Mouse (Mus musculus) CH12F3 (cell line): ENCODE measurements around the gene Wnk1.
"Not testable (repeated sequence)": the region's sequence is repeated elsewhere in the genome, so short reads cannot be mapped to it uniquely, and the experiment has no call there.

Source experiments
- in situ Hi-C: fragments of 300-500 bp; cut with MboI; formaldehyde crosslinking; loops from 2 replicates; pipeline ENCODE4 v1.14.3; 2020; ENCODE audit warnings: low sequenced_read_pairs

Wnk1 gene

GRCm38 (mm10) chr6:120038366-120039255, at the start of gene Wnk1:
Gene Wnk1 (minus strand): TSS chr6:120038672.
- in situ Hi-C loops, result loop anchor here (25.0 kb wide), 1 partner anchor 149 kb away; no protein-coding TSS in a partner anchor

GRCm38 (mm10) chr6:120087041-120087440, 48.6 kb upstream of the Wnk1 start:
- in situ Hi-C loops, result not testable (repeated sequence)

GRCm38 (mm10) chr6:120085832-120086231, 47.4 kb upstream of the Wnk1 start:
- in situ Hi-C loops, result no loop called here

- in situ Hi-C loops, result no loop called here
Measured at GRCm38 (mm10) chr6:120084983-120085382, 46.5 kb upstream of the Wnk1 start.

- in situ Hi-C loops, result no loop called here
Measured at GRCm38 (mm10) chr6:120083442-120083841, 45.0 kb upstream of the Wnk1 start.

GRCm38 (mm10) chr6:120082951-120083411, 44.5 kb upstream of the Wnk1 start:
- in situ Hi-C loops, result no loop called here

GRCm38 (mm10) chr6:120082251-120082950, 43.9 kb upstream of the Wnk1 start:
- in situ Hi-C loops, result no loop called here

GRCm38 (mm10) chr6:120081516-120081915, 43.0 kb upstream of the Wnk1 start:
- in situ Hi-C loops, result no loop called here

- in situ Hi-C loops, result no loop called here
Measured at GRCm38 (mm10) chr6:120079547-120079946, 41.1 kb upstream of the Wnk1 start.

GRCm38 (mm10) chr6:120076619-120077450, 38.4 kb upstream of the Wnk1 start:
- in situ Hi-C loops, result no loop called here

GRCm38 (mm10) chr6:120072630-120073029, 34.2 kb upstream of the Wnk1 start:
- in situ Hi-C loops, result no loop called here

GRCm38 (mm10) chr6:120069546-120069945, 31.1 kb upstream of the Wnk1 start:
- in situ Hi-C loops, result no loop called here

- in situ Hi-C loops, result no loop called here
Measured at GRCm38 (mm10) chr6:120065552-120066177, 27.2 kb upstream of the Wnk1 start.

GRCm38 (mm10) chr6:120064627-120065026, 26.2 kb upstream of the Wnk1 start:
- in situ Hi-C loops, result no loop called here

GRCm38 (mm10) chr6:120062934-120063333, 24.5 kb upstream of the Wnk1 start:
- in situ Hi-C loops, result no loop called here

- in situ Hi-C loops, result no loop called here
Measured at GRCm38 (mm10) chr6:120055666-120056540, 17.4 kb upstream of the Wnk1 start.

GRCm38 (mm10) chr6:120054412-120054811, 15.9 kb upstream of the Wnk1 start:
- in situ Hi-C loops, result no loop called here

- in situ Hi-C loops, result loop anchor here (25.0 kb wide), 1 partner anchor 140 kb away; no protein-coding TSS in a partner anchor
Measured at GRCm38 (mm10) chr6:120047705-120048292, 9.3 kb upstream of the Wnk1 start.

- in situ Hi-C loops, result loop anchor here (25.0 kb wide), 1 partner anchor 142 kb away; no protein-coding TSS in a partner anchor
Measured at GRCm38 (mm10) chr6:120045406-120045805, 6.9 kb upstream of the Wnk1 start.
